Mouse (Mus musculus) spleen, adult 2 months (tissue): ENCODE data around the gene Chka.

ENCODE experiments used
- CTCF ChIP-seq: fragments of 200-500 bp; IDR thresholded peaks from 2 replicates; pipeline ENCODE4 v1.5.1; 2011; ENCODE audit warnings: mild to moderate bottlenecking, inconsistent platforms; ENCODE audit not compliant: insufficient read depth, insufficient read length, insufficient replicate concordance; ENCODE audit errors: extremely low read depth
- POLR2A ChIP-seq: fragments of 200-500 bp; IDR thresholded peaks from 2 replicates; pipeline ENCODE4 v1.6.1; 2011; ENCODE audit warnings: low read depth, low read length, inconsistent platforms

- TF ChIP-seq POLR2A: no peak
- TF ChIP-seq CTCF: no peak
Measured at GRCm38 (mm10) chr19:3924868-3925267, 73.3 kb downstream of the Chka start.
